26 mouse cellular contexts compared by ENCODE assay signal in the genomic region with DNA sequence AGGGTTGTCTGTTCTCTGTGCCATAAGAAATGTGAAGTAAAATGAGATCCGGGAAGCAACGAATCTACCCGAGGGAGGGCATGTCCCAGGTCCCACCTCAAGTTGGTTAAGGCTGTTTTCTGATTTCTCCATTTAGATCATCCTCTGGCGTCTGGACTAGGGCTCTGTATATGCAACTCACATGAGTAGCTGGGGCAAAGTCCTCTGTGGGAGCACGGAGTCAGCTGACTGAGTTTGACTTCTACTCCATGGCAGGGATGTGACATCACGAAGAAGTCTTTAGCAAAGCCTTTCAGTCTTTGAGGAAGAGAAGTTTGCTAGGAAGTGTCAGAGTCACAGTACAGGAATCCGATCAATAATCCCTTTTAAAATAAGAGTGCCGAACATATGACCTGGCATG.
"Had no signal": no experiment of that assay in that cellular context is flagged by ENCODE, and none has a peak within 500 bp of the region (broad histone marks: within the 10 kb centered on the region; RNA-seq: fewer than 3 reads in every experiment).

No protein-coding gene starts in this region.

- DNase-seq: forebrain, postnatal 0 days; gastrocnemius, adult 2 months; gastrocnemius, postnatal 10 days; gastrocnemius, postnatal 25 days; heart, adult 2 months; heart, postnatal 14 days; heart, postnatal 36 days; kidney, adult 11 months; kidney, adult 8-10 months; kidney, postnatal 10 days; kidney, postnatal 36 days; layer of hippocampus, adult 9-11 months; layer of hippocampus, postnatal 36 days; left cerebral cortex, postnatal 4 days had no signal

- H3K9ac ChIP-seq: forebrain, postnatal 0 days; heart, embryonic 13.5 days; heart, embryonic 15.5 days; hindbrain, embryonic 12.5 days; hindbrain, embryonic 14.5 days; limb, embryonic 13.5 days; limb, embryonic 15.5 days; liver, embryonic 12.5 days; liver, embryonic 14.5 days had no signal

- H3K4me2 ChIP-seq: heart, embryonic 11.5 days; heart, embryonic 13.5 days; heart, embryonic 15.5 days; hindbrain, embryonic 12.5 days; hindbrain, embryonic 14.5 days; limb, embryonic 13.5 days; limb, embryonic 15.5 days; liver, embryonic 12.5 days had no signal

- H3K4me3 ChIP-seq: gastrocnemius, adult 2 months; heart, adult 2 months; heart, embryonic 13.5 days; heart, embryonic 15.5 days; hindbrain, embryonic 10.5 days; hindbrain, embryonic 12.5 days; limb, embryonic 13.5 days; limb, embryonic 15.5 days; liver, embryonic 12.5 days had no signal

- H3K9me3 ChIP-seq: heart, embryonic 13.5 days; heart, embryonic 15.5 days; hindbrain, embryonic 10.5 days; hindbrain, embryonic 12.5 days; limb, embryonic 13.5 days; limb, embryonic 15.5 days; liver, embryonic 12.5 days had no signal

- ATAC-seq: forebrain, postnatal 0 days; hindbrain, embryonic 16.5 days; inflammation-experienced regulatory T-cells, adult 6 months; liver, embryonic 12.5 days had no signal

- H3K27ac ChIP-seq: gastrocnemius, adult 2 months; heart, adult 2 months; heart, embryonic 13.5 days; heart, embryonic 15.5 days; hindbrain, embryonic 10.5 days; hindbrain, embryonic 12.5 days; hindbrain, embryonic 14.5 days; limb, embryonic 13.5 days; limb, embryonic 15.5 days; liver, embryonic 12.5 days; liver, embryonic 14.5 days had no signal

- H3K4me1 ChIP-seq: heart, embryonic 15.5 days; hindbrain, embryonic 10.5 days; hindbrain, embryonic 12.5 days; limb, embryonic 13.5 days; limb, embryonic 15.5 days; liver, embryonic 12.5 days had no signal

- H3K27me3 ChIP-seq: heart, embryonic 13.5 days; heart, embryonic 15.5 days; hindbrain, embryonic 12.5 days; limb, embryonic 13.5 days; limb, embryonic 15.5 days; liver, embryonic 12.5 days had no signal
